Mouse (Mus musculus): Measurements from ENCODE around the gene Esrra.
"Not testable (repeated sequence)": the region's sequence is repeated elsewhere in the genome, so short reads cannot be mapped to it uniquely, and the experiment has no call there.

The Esrra gene

DNA sequence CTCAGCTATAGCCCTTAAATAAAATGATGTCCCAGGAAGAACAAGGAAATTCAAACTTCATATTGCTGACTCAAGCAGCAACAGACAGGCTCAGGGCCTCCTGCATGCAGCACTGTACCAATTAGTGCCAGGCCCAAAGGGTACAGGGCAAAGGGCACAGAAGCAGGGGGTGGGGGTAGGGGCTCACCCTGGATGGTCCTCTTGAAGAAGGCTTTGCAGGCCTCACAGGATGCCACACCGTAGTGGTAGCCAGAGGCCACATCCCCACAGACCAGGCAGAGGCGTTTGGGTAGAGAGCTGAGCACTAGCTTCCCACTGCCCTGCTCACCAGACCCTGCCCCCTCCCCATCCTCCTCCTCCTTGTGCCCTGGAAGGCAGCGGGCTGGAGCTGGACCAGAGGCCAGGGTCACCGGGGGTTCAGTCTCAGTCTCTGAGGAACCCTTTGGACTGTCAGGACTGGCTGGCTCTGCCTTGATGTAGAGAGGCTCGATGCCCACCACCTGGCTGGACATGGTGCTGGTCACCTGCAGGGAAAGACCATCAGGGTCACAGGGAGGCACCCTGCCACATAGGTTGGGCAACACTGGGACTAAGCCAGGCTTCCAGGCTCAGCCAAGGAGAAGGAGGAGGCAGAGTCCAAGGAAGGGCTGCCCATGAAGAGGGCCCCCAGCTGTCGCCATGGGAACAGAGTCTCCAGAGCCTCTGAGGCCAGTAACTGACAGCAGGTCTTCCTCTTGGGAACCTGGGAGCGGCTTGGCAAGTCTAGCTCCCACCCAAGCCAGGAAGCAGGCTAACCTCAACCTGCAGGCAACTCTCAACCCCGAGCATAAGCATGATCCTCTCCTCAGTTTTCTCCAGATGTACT is 1.5 kb downstream of the Esrra start:
- DNase-seq: no peak

DNA sequence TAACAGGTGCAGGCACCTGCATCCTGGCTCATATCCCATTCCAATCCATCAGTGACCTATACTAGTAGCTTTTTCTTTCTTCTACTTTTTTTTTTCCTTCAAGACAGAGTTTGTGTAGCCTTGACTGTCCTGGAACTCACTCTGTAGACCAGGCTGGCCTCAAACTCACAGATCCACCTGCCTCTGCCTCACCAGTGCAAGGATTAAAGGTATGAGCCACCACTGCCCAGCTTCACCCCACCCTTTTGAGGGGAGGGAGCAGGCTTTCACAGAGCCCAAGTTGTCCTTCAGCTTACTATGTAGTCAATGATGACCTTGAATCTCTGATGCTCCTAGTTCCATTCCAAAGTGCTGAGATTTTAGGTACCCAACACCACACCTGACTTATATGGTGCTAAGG is 2.2 kb downstream of the Esrra start:
- DNase-seq: no peak

DNA sequence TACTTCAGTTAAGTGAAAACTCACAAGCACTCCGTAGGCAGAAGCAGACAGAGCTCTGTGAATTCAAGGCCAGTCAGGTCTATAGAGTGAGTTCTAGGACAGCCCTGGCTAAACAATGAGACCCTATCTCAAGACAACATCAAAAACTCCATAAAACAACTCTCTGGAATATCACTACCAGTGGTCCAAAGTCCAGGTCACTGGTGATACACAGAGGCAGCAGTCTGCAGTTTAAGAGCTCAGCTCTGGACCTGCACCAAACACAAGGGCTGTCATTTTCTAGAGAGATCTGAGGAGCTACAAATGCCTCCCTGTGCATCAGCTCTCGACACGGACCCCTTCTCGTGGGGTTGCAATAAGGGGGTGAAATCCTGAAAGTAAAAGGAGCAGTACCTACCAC is 3.3 kb downstream of the Esrra start:
- no peak for DNase-seq

DNA sequence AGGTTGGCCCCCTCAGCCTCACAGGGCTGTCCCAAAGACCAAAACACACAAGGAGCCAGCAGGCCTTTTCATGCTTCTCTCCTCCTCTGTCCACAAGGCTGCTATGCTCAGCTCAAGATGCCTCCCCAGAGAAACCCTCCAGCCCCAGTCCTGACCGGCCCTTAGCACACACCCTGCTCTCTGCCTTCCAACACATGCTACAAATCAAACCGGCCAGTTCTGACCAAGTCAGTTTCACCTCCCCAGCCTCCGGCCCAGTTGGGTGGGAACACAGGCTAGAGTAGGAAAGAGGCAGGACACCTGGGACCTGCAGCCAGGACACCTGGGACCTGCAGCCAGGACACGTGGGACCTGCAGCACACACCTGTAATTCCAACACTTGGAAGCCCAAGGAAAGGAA is 5.1 kb downstream of the Esrra start:
- DNase-seq: no peak

DNA sequence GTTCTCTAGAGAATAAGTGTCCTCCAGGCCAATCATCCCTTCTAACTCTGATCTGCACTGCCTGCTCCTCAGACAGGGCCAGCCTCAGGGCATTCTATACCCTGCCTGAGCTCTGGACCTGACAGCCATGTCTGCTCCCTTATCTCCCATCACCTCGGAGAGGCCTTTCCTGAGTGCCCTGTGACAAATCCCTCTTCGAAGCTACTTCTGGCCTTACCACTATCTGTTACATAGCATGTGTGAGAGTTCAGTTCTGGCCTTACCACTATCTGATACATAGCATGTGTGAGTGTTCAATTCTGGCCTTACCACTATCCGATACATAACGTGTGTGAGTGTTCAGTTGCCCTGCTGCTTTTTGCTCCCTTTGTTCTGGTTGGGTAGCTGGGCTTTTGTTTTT is 6.3 kb downstream of the Esrra start:
- no peak for DNase-seq

DNA sequence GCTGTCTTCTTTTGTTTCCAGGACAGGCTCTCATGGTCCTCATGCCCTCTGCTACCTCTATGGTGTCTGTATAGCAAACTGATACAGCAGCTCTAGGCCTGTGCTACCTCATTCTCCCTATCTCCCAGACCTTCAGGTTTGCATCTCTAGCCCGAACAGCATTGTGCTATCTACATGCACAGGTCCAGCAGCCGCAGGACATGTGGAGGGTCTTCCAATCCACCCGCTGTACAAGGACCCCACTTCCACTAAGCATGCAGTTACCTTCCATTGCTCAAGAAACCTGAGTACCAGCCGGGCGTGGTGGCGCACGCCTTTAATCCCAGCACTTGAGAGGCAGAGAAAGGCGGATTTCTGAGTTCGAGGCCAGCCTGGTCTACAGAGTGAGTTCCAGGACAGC is 7.1 kb downstream of the Esrra start:
- no peak for DNase-seq

DNA sequence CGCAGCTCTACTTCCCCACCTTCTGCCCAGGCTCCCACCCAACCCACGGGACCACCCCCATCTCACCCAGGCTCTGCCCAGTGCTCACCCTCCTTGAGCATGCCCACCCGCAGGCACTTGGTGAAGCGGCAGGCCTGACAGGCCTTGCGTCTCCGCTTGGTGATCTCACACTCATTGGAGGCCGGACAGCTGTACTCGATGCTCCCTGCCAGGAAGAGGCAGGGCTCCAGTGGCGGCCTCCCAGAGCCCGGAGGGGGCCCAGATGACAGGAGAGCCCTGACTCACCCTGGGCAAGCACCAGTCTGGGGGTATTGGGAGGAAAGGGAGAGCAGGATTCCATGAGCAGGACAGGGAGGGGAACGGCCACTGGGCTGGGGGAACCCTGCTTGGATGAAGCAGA is 7.6 kb downstream of the Esrra start:
- DNase-seq: no peak

DNA sequence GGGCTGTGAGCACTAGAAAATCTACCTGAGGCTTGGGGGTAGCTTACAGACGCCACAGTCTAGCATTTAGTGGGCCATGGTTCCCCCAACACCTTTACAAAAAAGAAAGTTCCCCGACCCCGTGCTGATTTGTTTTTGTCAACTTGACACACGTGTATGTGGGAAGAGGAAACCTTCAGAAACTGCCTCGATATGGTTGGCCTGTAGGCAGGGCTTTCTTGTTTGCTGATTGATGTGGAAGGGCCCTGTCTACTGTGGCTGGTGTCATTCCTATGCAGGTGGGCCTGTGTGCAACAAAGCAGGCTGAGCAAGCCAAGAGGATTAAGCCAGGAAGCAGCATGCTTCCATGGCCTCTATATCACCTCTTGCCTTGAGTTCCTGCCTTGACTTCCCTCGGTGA is 8.6 kb downstream of the Esrra start:
- no peak for DNase-seq

DNA sequence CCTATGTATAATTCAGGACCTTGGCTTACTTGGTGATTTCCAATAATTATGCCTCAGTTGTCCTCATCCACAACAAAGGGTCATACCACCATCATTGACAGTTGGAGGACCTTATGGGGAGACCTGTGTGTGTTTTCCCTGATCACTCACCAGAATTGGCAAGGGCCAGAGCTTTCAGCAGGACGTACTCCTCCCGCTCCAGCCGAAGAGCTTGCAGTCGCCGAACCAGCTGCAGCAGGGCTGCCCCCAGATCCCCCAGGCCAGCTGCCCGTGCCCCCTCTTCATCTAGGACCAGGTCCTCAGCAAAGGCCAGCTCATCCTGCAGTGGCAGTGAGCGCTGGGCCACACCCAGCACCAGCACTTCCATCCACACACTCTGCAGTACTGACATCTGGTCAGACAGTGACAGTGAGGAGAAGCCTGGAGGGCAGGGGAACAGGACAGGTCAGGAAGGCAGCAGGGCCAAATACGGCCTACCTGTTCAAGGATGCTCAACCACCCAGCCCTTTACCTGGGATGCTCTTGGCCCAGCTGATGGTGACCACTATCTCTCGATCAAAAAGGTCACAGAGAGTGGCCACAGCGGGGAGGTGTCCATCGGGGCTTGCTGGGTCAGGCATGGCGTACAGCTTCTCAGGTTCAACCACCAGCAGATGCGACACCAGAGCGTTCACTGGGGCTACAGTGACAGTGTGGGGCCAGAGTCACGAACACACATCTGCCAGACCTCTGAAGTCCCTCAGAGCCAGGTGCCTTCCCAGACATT is 9.2 kb downstream of the Esrra start:
- DNase-seq: no peak

DNA sequence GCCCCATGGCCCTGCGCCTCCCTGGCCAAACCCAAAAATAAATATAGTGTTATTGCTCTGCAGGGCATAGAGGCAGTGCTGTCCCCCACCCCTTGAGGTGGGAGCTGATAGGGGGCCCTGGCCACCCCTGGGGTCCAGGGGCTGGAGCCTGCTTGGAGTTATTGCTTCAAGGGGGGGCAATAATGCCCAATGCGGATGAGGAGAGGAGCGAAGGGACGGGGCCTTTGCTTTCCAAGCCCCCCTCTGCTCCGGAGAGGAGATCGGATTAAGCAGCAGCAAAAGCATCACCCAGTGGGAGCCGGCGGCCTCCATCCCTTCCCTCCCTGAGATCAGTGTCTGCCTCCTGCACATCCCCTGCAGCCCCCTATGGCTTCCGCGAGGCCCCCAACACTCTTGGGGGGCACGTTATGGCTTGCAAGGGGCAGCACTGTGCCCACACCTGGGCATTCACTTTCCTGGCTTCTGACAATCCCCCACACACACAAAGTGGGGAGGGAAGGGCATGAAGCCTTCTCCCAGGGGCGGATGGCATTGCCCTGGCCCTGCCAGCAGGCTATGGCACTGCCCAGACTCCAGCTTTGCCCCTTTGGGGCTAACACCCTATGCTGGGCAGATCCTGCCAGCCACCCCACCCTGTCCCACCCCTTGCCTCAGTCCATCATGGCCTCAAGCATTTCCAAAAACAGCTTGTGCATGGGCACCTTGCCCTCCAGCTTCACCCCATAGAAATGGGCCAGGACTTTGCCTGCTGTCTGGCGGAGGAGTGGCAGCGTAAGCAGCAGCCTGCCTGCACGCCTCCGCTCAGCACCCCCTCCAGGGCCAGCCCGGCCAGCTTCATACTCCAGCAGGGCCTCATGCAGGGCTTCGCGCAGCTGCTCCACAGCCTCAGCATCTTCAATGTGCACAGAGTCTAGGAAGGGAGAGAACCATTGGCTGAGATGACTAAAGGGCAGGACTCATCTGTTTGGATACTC is 10.2 kb downstream of the Esrra start:
- no peak for DNase-seq

DNA sequence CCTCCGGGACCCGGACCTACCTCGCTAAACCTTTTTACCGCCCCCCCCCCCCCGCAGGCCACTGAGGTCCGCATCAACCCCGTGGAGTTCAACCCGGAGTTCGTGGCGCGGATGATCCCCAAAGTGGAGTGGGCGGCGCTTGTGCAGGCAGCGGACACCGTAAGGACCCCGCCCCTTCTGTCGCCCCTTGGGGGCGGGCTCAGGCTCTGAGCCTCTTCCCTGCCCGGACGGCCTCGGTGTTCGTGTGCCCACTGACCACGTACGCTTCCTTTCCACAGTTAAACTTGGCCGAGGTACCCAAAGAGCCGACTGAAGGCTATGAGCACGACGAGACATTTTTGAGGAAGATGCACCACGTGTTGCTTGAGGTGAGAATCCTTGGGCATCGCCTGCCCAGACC is 11.3 kb downstream of the Esrra start:
- not testable (repeated sequence) for DNase-seq

DNA sequence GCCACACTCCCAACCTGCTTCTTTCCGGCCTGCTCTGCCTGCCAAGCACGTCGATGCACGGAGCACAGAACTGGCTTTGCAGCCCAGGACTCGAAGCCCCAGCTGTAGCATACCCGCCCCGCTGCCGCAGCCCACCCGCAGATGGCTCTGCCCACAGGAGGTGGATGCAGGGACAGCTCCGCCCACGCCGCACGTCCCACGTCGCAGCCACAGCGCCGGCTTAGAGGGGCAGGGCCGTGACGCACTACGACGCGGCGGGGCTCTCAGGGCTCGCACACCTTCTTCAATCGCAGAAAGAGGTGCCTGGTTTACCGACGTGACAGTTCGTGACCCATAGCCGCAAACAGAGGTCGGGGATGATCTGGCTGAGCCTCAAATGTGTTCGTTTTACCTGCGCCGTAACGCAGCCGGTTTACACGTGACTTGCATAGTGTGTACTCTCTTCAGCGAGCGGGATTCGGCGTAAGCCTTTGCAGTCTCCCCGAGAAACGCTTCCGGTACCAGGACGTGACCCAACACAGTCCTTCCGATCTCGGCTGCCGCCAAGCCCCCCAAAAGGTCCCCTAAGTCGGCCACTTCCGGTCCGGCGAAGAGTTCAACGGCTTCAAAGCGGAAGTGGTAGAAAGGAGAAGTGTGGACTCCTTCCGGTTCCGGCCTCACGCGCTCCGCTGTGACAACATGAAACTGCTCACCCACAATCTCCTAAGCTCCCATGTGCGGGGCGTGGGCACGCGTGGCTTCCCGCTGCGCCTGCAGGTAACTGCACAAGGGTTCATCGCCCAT is 11.9 kb downstream of the Esrra start, which contains the start of the genes Trmt112 and Prdx5:
Gene Trmt112, plus strand, starts transcription at position 192 of the 783 bp plus-strand sequence.
Gene Prdx5, minus strand, starts transcription at position 600 of the 783 bp plus-strand sequence.
- peak; percentile 89 for DNase-seq

DNA sequence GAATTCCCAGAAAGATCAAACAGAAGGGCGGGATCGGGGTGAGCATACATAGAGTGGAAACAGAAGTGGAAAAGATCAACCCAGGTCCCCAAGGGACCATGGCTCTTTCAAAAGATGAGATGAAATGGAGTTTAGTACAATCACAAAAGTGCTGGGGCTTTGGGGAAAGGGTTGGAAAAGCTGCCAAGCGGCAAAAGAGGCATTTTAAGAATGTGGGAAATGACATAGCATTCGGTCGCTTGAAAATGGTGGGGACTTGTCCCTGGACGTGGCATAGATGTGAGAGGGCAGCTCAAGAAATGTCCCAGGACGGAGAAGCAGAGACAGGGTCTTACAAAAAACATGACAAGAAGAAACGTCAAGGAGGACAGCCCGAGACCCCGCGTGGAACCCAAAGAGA is 12.6 kb downstream of the Esrra start:
- DNase-seq: no peak

DNA sequence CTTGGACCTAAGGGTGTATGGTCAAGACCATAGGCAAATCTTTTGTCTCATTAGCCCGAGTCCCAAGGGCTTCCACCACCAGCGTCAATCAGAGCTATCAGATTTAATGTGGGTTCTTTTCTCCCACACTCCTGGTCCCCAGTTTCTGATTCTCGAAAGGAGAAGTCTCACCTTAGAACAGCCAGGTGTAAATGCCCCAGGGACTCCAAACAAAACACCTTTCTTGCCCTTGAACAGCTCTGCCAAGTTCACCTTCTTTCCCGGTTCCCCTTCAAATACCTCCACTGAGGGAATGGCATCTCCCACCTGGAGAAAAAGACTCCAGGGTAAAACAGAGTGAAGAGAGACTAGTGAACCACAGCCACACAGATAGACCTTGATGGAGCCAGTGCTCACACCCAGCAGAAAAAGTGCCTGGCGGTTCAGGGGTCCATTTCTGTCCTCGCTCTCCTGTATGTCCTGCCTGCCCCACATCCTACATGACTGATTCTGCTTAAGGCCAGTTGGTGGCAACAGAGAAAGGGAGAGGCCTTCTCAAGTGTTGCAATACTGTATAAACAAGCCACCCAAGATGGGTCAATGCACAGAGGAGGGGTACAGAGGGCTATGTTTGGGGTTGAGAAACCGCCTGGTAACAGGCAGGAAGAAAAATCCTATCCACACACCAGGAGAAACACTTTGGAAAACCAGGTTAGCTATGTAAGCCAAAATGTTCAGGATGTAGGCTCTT is 13.6 kb downstream of the Esrra start:
- DNase-seq: no peak

DNA sequence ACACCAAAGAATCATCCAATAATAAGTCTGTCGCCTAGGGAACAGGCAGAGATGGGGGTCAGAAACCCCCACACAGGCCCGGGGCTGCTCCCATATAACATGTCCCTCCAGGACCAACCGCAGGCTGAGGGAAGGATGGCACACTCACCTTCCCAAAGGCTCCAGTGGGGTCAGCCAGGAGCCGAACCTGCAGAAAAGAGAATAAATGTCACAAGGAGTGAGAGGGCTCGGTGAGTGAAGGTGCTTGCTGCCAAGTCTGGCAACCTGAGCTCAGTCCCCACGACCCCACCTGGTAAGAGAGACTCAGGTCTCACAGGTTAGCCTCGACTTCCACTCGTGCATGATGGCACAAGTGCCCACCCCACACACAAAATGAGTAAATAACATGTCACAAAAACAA is 14.5 kb downstream of the Esrra start:
- DNase-seq: no peak

DNA sequence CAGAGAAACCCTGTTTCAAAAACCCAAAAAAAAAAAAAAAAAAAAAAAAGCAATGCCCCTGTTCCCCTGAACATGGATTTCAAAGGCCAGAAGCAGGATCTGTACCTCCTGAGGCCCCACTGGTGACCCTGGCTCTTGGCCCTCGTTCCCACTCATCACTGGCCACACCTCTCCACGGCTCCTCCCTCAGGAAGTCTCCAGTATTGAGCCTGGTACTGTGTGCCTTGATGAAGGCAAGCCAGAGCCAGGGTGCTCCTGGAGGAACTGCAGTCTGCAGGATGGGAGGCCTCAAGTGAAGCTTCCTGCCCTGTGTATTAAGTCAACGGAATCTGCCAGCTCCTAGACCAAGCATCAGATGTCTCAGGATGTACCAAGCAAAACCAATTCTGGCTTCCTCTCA is 15.4 kb downstream of the Esrra start:
- no peak for DNase-seq

DNA sequence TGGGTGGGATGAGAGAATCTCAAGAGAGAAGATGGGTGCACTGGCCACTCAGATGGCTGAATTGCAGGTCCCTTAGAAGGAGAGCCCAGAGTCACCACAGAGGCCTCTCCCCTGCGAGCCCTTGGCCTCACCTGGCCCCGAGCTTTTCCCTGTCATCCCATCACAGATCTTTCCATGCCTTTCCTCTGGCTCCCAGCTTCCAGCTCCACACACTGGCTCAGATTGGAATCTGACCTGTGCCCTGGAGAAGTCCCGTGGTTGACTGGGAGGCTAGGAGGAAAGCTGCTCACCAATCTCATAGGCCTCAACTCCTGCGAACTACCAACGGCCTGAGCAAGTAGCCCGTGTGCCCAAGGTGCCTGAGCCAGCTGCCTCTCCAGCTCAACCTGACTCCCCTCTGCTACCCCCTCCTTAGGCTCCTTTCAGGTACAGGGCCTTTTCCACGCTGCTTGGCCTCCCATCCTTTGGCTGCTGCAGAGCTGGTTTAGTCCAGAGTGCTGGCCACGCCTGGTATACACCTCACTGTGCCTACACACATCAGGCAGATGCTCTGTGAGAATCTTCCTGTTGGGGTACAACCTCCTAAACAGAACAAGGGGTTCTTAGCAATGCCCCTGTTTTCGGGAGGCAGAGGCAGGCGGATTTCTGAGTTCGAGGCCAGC is 16.0 kb downstream of the Esrra start:
- no peak for DNase-seq

DNA sequence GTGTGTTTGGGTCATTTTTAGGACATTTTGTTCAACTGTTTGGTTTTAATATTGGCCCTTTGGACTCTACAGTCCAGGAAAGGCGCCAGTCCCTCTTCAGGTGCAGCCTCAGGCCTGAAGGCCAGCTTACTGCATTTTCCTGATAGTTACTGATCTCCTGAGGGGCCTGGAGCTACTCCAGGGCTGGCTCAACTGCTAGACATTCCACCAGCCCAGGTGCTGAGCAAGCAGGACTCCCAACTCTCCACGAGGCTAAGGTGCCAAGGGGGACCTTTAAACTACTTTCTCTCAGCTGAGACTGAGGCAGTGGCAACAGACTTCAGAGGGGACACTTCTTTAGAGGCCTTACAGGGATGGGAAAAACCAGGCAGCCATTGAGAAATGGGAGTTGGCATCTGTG is 16.8 kb downstream of the Esrra start:
- DNase-seq: no peak

DNA sequence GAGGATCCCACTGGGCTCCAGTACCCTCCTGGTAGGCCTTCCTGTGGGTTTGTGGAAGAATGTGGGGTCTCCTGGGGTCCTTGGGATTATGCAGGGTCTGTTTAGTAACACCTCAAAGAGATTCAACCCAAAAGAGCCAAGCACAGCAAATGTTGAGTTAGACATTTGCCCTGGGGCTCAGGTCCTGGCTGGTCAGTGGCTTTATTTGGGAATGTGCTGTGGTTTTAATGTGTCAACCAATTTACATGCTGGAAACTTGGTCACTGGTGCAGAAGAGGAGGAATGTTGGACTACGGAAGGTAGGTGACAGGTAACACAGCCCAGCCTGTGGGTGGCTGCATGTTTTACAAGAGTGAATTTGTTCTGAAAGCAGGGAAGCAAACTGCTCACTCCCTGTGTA is 18.6 kb downstream of the Esrra start:
- no peak for DNase-seq

DNA sequence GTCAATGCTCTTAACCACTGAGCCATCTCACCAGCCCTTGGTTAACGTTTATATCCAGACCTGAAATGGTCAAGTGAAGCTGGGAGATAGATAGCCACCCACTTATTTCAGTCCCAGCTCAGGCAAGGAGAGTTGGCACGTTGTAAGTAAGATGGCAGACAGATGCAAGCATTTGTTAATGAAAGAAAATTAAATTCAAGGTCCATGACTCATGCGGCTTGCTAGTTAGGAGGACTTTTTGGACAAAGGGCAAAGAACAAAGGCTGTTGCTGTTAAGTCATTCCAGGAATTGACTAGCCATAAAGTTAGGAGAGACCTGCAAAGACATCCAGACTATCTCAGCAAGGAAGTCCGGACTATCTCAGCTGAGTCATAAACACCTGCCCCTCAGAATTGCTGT is 22.0 kb downstream of the Esrra start:
- DNase-seq: no peak

Data from right cerebral cortex, postnatal 4 days (tissue).